Mouse (Mus musculus): ENCODE measurements around the gene Nmrk2. TPM values are rescaled to one million over a fixed set of nuclear protein-coding genes. Genes with fewer than 3 reads are reported as not detected.

Gene Nmrk2
- polyA plus RNA-seq, 1 experiment from 2014 or later, result not detected

GRCm38 (mm10) chr10:81167200-81168086, 34.4 kb downstream of the Nmrk2 start, which contains the start of gene Pias4:
Gene Pias4, minus strand, starts transcription at chr10:81167923.
- DNase-seq (ENCODE audit: low spot score) (peak; percentile 99), ATAC-seq (replicated peaks; ENCODE audit: low FRiP score, low read depth) (peak; percentile 87)
- Histone ChIP-seq H3K36me3 (ENCODE audit: insufficient read depth, low read length) (0 out of 2 replicates have a peak, but pooled peaks cover 7% of the 10 kb centered on the region), H3K9me3 (replicated peaks; ENCODE audit: low read length) (no peaks in the 10 kb centered on the region), H3K4me1 (replicated peaks; ENCODE audit: insufficient read depth, low read length) (peaks cover 8% of the 10 kb centered on the region), H3K4me2 (ENCODE audit: low read length) (peak within 1 kb of the TSS; percentile 79), H3K9ac (ENCODE audit: low read depth, low read length) (peak within 1 kb of the TSS; percentile 87), H3K27ac (peak within 1 kb of the TSS; percentile 88), H3K27me3 (ENCODE audit: insufficient read depth, low read length) (no peaks in the 10 kb centered on the region), H3K4me3 (replicated peaks; ENCODE audit: low read depth, low read length) (peak within 1 kb of the TSS; percentile 91)
- under 1% methylated on average over 56 of the region's 64 CpGs for WGBS
- no peak for TF ChIP-seq CTCF (IDR thresholded peaks at IDR 0.05; ENCODE audit: low read depth)

GRCm38 (mm10) chr10:81165118-81165517, 36.7 kb downstream of the Nmrk2 start:
- peaks cover 22% of the 10 kb centered on the region; the same call in 1 of the 2 replicates for H3K36me3 ChIP-seq (ENCODE audit: insufficient read depth, low read length)
- no peak overlapping the region for H3K4me2 ChIP-seq (ENCODE audit: low read length)
- no peak overlapping the region for H3K27ac ChIP-seq
- H3K9me3 ChIP-seq (replicated peaks; ENCODE audit: low read length), result no peaks in the 10 kb centered on the region
- H3K27me3 ChIP-seq (ENCODE audit: insufficient read depth, low read length), result no peaks in the 10 kb centered on the region
- 39% methylated on average over 8 of the region's 8 CpGs for WGBS
- H3K4me3 ChIP-seq (replicated peaks; ENCODE audit: low read depth, low read length), result no peak overlapping the region
- DNase-seq (ENCODE audit: low spot score) (no peak), ATAC-seq (replicated peaks; ENCODE audit: low FRiP score, low read depth) (no peak)
- TF ChIP-seq CTCF (IDR thresholded peaks at IDR 0.05; ENCODE audit: low read depth), result no peak
- H3K4me1 ChIP-seq (replicated peaks; ENCODE audit: insufficient read depth, low read length), result peaks cover 11% of the 10 kb centered on the region
- H3K9ac ChIP-seq (ENCODE audit: low read depth, low read length), result no peak overlapping the region

- DNase-seq (ENCODE audit: low spot score), result no peak
- H3K4me1 ChIP-seq (replicated peaks; ENCODE audit: insufficient read depth, low read length), result peaks cover 11% of the 10 kb centered on the region
- no peak overlapping the region for H3K4me2 ChIP-seq (ENCODE audit: low read length)
- WGBS, result 55% methylated on average over 2 of the region's 2 CpGs
- no peak overlapping the region for H3K9ac ChIP-seq (ENCODE audit: low read depth, low read length)
- H3K27me3 ChIP-seq (ENCODE audit: insufficient read depth, low read length), result no peaks in the 10 kb centered on the region
- no peak overlapping the region for H3K4me3 ChIP-seq (replicated peaks; ENCODE audit: low read depth, low read length)
- peaks cover 27% of the 10 kb centered on the region for H3K36me3 ChIP-seq (ENCODE audit: insufficient read depth, low read length)
- H3K9me3 ChIP-seq (replicated peaks; ENCODE audit: low read length), result no peaks in the 10 kb centered on the region
- no peak for TF ChIP-seq CTCF (IDR thresholded peaks at IDR 0.05; ENCODE audit: low read depth)
- ATAC-seq (replicated peaks; ENCODE audit: low FRiP score, low read depth), result peak; percentile 34
- no peak overlapping the region for H3K27ac ChIP-seq
These were observed 39.6 kb downstream of the Nmrk2 start for GRCm38 (mm10) chr10:81162318-81162652.

GRCm38 (mm10) chr10:81161602-81162317, 40.1 kb downstream of the Nmrk2 start:
- ATAC-seq (replicated peaks; ENCODE audit: low FRiP score, low read depth) (peak; percentile 31), DNase-seq (ENCODE audit: low spot score) (peak; percentile 49)
- 41% methylated on average over 8 of the region's 8 CpGs for WGBS

GRCm38 (mm10) chr10:81154736-81155135, 47.1 kb downstream of the Nmrk2 start:
- Histone ChIP-seq H3K4me2 (ENCODE audit: low read length) (no peak overlapping the region), H3K4me3 (replicated peaks; ENCODE audit: low read depth, low read length) (no peak overlapping the region), H3K27me3 (ENCODE audit: insufficient read depth, low read length) (no peaks in the 10 kb centered on the region), H3K9me3 (replicated peaks; ENCODE audit: low read length) (no peaks in the 10 kb centered on the region), H3K27ac (no peak overlapping the region), H3K4me1 (replicated peaks; ENCODE audit: insufficient read depth, low read length) (no peaks in the 10 kb centered on the region), H3K36me3 (ENCODE audit: insufficient read depth, low read length) (peaks cover 50% of the 10 kb centered on the region), H3K9ac (ENCODE audit: low read depth, low read length) (no peak overlapping the region)
- TF ChIP-seq CTCF (IDR thresholded peaks at IDR 0.05; ENCODE audit: low read depth), result no peak
- WGBS, result 79% methylated on average over 6 of the region's 6 CpGs
- ATAC-seq (replicated peaks; ENCODE audit: low FRiP score, low read depth) (no peak), DNase-seq (ENCODE audit: low spot score) (no peak)

More at GRCm38 (mm10) chr10:81161602-81162317, 40.1 kb downstream of the Nmrk2 start:
- H3K4me1 ChIP-seq (replicated peaks; ENCODE audit: insufficient read depth, low read length), result peaks cover 7% of the 10 kb centered on the region
- 0 out of 2 replicates have a peak overlapping the region, but pooled peaks have one; percentile 25 for H3K27ac ChIP-seq
- no peak overlapping the region for H3K9ac ChIP-seq (ENCODE audit: low read depth, low read length)
- H3K4me3 ChIP-seq (replicated peaks; ENCODE audit: low read depth, low read length), result no peak overlapping the region
- peaks cover 33% of the 10 kb centered on the region for H3K36me3 ChIP-seq (ENCODE audit: insufficient read depth, low read length)
- H3K27me3 ChIP-seq (ENCODE audit: insufficient read depth, low read length), result no peaks in the 10 kb centered on the region
- no peak for TF ChIP-seq CTCF (IDR thresholded peaks at IDR 0.05; ENCODE audit: low read depth)
- no peak overlapping the region for H3K4me2 ChIP-seq (ENCODE audit: low read length)
- H3K9me3 ChIP-seq (replicated peaks; ENCODE audit: low read length), result no peaks in the 10 kb centered on the region

GRCm38 (mm10) chr10:81154313-81154712, 47.5 kb downstream of the Nmrk2 start:
- Histone ChIP-seq H3K4me2 (ENCODE audit: low read length) (no peak overlapping the region), H3K27me3 (ENCODE audit: insufficient read depth, low read length) (no peaks in the 10 kb centered on the region), H3K4me3 (replicated peaks; ENCODE audit: low read depth, low read length) (no peak overlapping the region), H3K9ac (ENCODE audit: low read depth, low read length) (no peak overlapping the region), H3K27ac (no peak overlapping the region), H3K9me3 (replicated peaks; ENCODE audit: low read length) (no peaks in the 10 kb centered on the region), H3K4me1 (replicated peaks; ENCODE audit: insufficient read depth, low read length) (no peaks in the 10 kb centered on the region), H3K36me3 (ENCODE audit: insufficient read depth, low read length) (peaks cover 53% of the 10 kb centered on the region)
- no peak for TF ChIP-seq CTCF (IDR thresholded peaks at IDR 0.05; ENCODE audit: low read depth)
- DNase-seq (ENCODE audit: low spot score), result no peak
- ATAC-seq (replicated peaks; ENCODE audit: low FRiP score, low read depth), result no peak
- WGBS, result 89% methylated on average over 12 of the region's 12 CpGs
